Mouse (Mus musculus) small intestine, adult 10 weeks (tissue): Measurements from ENCODE around the gene Trip12. TPM values are rescaled to one million over a fixed set of nuclear protein-coding genes. Genes with fewer than 3 reads are reported as not detected.

Source experiments
- polyA plus RNA-seq: library from polyadenylated mRNA; stranded (reverse); fragments of 350-450 nt; fragmentation: Illumina TruSeq; extraction: RNeasy Lipid Tissue Mini Kit (QIAGEN cat#74804); gene quantifications from one replicate; pipeline ENCODE4 v1.2.3, GENCODE M21; 2014; ENCODE audit warnings: low replicate concordance

Gene Trip12
- polyA plus RNA-seq: 174 TPM

DNA sequence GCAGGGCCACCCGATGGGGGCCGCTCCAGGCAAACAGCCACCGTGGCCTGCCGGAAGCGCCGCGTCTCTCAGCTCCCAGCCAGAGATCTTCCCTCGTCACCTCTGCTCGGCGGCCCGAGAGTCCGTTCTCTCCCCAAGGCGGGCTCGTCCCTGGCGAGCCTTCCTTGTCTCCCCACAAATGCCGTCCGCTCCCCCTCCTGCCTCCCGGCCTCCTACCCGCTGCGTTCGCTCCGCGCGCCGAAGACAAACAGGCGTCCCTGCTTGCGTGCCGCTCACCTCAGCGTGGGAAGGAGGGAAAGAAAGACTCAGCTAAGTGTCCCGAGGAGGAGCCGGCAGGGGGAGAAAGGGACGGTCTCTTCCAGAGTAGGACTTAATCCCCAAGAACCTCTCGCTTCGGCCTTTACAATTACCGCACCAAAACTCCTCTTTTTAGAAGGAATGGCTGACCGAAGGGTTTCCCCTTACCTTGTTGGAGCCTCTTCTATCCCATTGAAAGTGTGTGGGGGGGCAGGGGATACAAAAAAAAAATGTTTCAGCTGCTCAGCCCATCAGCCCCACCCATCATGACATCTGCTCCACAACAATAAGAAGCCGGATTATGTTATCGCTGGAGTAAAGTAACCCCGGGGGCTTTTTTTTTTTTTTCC, at the start of gene Trip12:
Gene Trip12, minus strand, starts transcription at position 499 of the 647 bp plus-strand sequence.

DNA sequence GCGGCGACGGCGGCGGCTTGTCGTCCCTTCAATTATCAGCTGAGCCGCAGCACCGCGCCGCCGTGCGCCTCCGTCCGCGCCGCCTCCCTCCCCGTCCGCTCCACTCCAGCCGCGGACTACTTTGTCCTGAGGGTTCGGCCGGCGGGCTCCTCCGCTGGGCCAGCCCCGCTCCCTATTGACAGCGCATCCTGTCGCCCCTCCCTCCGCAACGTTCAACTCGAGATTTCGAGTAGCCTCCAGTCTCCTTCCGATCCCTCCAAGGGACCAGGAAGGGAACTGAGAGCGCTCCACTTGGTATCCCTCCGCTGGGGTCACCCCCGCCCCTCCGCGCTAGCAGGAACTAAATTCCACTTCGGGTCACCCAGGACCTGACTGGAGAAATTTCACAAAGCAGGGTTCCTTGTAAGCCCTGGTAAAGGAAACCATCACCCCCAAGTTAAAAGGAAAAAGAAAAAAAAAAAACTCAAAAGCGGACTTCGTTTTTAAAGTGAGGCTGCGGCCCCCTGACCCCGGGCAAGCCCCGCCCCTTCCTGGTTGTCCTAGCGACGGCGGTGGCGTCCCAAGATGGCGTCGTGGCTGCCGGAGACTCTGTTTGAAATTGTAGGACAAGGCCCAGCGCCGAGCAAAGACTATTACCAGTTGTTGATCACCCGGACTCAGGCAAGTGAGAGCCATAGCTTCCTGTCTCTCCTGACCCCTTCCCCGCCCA, 853 bp downstream of the Trip12 start, which contains the start of gene Fbxo36:
Gene Fbxo36, plus strand, starts transcription at position 533 of the 709 bp plus-strand sequence.

DNA sequence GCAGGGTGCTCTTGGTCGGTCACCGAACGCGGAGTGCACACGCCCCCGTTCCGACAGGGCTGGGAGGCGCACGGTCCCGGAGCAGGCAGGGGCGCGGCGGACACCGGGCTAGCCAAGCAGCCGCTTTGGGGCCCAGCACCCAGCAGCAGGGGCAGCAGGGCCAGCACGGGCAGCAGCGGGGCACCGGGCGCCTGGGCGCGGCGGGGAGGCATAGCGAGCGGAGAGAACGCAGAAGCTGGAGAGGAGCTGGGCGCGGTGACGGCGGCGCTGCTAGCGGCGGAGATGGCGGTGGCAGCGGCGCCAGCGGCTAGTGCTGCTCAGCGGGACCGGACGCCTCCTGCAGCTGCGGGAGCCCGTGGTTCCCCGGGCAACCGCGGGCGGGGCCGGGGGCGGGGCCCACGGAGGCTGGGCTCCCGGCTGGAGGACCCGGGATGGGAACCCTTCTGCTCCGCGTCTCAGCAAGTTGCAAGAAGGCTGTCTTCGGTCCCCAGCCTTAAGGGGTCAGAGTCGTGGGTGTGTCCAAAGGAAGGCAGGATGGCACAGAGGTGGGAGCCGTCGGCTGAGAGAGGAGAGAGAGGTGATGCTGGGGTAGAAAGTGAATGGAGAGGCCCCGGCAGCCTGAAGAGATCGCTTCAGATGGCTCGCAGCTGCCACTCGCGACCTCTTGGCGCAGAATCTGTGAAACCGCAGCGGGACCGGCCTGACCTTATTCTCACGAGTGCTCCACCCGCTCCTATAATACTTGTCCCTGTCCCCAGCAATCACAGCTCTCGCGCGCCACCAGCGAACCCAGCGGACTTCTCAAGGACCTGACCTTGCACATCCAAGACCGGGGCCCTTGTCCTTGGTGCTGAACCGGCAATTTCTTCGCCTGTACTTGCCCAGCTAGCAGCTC, 144.6 kb downstream of the Trip12 start, which contains the start of gene Dner:
Gene Dner, minus strand, starts transcription at position 705 of the 895 bp plus-strand sequence.

Other genes with a start within 250 kb of the Trip12 start
- 1.6 TPM for gene Dner, start 144.3 kb downstream of the Trip12 start, polyA plus RNA-seq
- 2.8 TPM for gene Fbxo36, start 675 bp downstream of the Trip12 start, polyA plus RNA-seq
- not detected for gene Slc16a14, start 94.6 kb upstream of the Trip12 start, polyA plus RNA-seq